Mouse (Mus musculus) testis, adult 2 months (tissue): ENCODE measurements at regions not wholly inside any gene's neighbourhood (a gene's known extent, or its start where the extent isn't known, plus 50 kb on each side); places are given as distances from the start of the nearest gene placed in this dataset.

Source experiments
- H3K27ac ChIP-seq: fragments of 200-500 bp; 2 replicates; pipeline ENCODE4 v1.5.1; 2012; ENCODE audit warnings: low read depth, low read length; ENCODE audit not compliant: control insufficient read depth, insufficient read depth
- H3K27me3 ChIP-seq: fragments of 200-500 bp; 2 replicates; pipeline ENCODE4 v1.6.1; 2012; ENCODE audit warnings: mild to moderate bottlenecking, low read length, moderate library complexity; ENCODE audit not compliant: control insufficient read depth, insufficient read depth
- H3K36me3 ChIP-seq: fragments of 200-500 bp; 2 replicates; pipeline ENCODE4 v1.6.1; 2012; ENCODE audit warnings: mild to moderate bottlenecking, low read length; ENCODE audit not compliant: control insufficient read depth, insufficient read depth
- H3K4me1 ChIP-seq: fragments of 200-500 bp; 2 replicates; pipeline ENCODE4 v1.6.1; 2012; ENCODE audit warnings: low read length; ENCODE audit not compliant: control insufficient read depth, insufficient read depth
- H3K4me3 ChIP-seq: fragments of 200-500 bp; 2 replicates; pipeline ENCODE4 v1.5.1; 2012; ENCODE audit warnings: low read depth, mild to moderate bottlenecking, low read length, moderate library complexity, mixed read lengths; ENCODE audit not compliant: control insufficient read depth
- CTCF ChIP-seq: fragments of 200-500 bp; IDR thresholded peaks from 2 replicates; pipeline ENCODE4 v1.5.1; 2012; ENCODE audit warnings: low read depth, mild to moderate bottlenecking, inconsistent platforms, low read length, moderate library complexity; ENCODE audit not compliant: control insufficient read depth, insufficient read depth, insufficient replicate concordance
- POLR2A ChIP-seq: fragments of 200-500 bp; IDR thresholded peaks from 2 replicates; pipeline ENCODE4 v1.6.1; 2012; ENCODE audit warnings: low read depth, mild to moderate bottlenecking, inconsistent platforms, low read length, moderate library complexity; ENCODE audit not compliant: control insufficient read depth

DNA sequence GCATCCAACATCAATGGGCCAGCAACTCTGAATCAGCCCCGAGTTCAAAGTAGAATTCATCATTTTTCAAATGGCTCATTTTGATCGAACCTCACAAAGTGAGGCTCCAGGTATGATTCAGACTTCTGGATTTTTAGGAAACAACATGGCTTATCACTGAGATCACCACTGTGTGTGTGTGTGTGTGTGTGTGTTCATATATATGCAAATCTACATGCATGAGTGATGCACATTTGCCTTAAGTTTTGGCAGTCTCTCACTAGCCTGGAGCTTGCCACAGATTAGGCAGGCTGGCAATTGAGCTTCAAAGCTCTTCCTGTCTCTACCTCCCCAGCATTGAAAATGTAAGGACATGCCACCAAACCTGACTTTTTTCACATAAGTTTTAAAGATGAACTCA is 195.1 kb upstream of the Mindy3 start:
- Histone ChIP-seq H3K27ac (no peak overlapping the region), H3K27me3 (no peaks in the 10 kb centered on the region), H3K4me1 (no peaks in the 10 kb centered on the region), H3K4me3 (no peak overlapping the region), H3K36me3 (no peaks in the 10 kb centered on the region)
- TF ChIP-seq POLR2A (no peak), CTCF (no peak)

GRCm38 (mm10) chr2:12613858-12614257 is 194.6 kb upstream of the Mindy3 start:
- Histone ChIP-seq H3K27me3 (no peaks in the 10 kb centered on the region), H3K4me1 (no peaks in the 10 kb centered on the region), H3K4me3 (no peak overlapping the region), H3K27ac (no peak overlapping the region), H3K36me3 (no peaks in the 10 kb centered on the region)
- TF ChIP-seq CTCF = no peak
- no peak for TF ChIP-seq POLR2A

GRCm38 (mm10) chr2:12582566-12582965 is 163.3 kb upstream of the Mindy3 start:
- no peak overlapping the region for H3K27ac ChIP-seq
- H3K4me1 ChIP-seq = no peaks in the 10 kb centered on the region
- H3K36me3 ChIP-seq = no peaks in the 10 kb centered on the region
- TF ChIP-seq CTCF (no peak), POLR2A (no peak)
- no peak overlapping the region for H3K4me3 ChIP-seq
- no peaks in the 10 kb centered on the region for H3K27me3 ChIP-seq

GRCm38 (mm10) chr2:12557736-12558135 is 138.5 kb upstream of the Mindy3 start:
- Histone ChIP-seq H3K27ac (no peak overlapping the region), H3K36me3 (no peaks in the 10 kb centered on the region), H3K4me1 (no peaks in the 10 kb centered on the region), H3K4me3 (no peak overlapping the region), H3K27me3 (no peaks in the 10 kb centered on the region)
- TF ChIP-seq POLR2A = no peak
- no peak for TF ChIP-seq CTCF

GRCm38 (mm10) chr2:12522411-12522810 is 103.1 kb upstream of the Mindy3 start:
- Histone ChIP-seq H3K4me1 (no peaks in the 10 kb centered on the region), H3K27me3 (no peaks in the 10 kb centered on the region), H3K36me3 (no peaks in the 10 kb centered on the region), H3K4me3 (no peak overlapping the region), H3K27ac (no peak overlapping the region)
- TF ChIP-seq CTCF = no peak
- TF ChIP-seq POLR2A = no peak

DNA sequence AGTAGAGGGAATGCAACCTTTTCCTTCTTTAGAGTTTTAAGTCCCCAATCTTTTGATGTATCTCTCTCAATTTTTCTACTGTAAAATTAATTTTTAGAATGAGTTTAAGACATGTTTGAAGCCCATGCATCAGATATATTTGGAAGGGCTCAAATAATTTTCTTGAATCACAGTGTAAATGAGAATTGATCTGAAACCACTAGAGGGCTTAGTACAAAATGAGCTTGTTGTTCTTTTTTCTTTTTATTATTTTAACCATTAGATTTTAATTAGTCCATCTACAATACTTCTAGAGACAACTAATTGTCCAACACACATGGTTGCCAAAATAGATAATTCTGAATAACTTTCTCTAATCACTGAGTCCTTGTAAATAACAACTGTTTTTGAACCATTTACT is 102.5 kb upstream of the Mindy3 start:
- no peaks in the 10 kb centered on the region for H3K36me3 ChIP-seq
- H3K27me3 ChIP-seq = no peaks in the 10 kb centered on the region
- H3K4me3 ChIP-seq = no peak overlapping the region
- TF ChIP-seq CTCF (no peak), POLR2A (no peak)
- H3K4me1 ChIP-seq = no peaks in the 10 kb centered on the region
- H3K27ac ChIP-seq = no peak overlapping the region

DNA sequence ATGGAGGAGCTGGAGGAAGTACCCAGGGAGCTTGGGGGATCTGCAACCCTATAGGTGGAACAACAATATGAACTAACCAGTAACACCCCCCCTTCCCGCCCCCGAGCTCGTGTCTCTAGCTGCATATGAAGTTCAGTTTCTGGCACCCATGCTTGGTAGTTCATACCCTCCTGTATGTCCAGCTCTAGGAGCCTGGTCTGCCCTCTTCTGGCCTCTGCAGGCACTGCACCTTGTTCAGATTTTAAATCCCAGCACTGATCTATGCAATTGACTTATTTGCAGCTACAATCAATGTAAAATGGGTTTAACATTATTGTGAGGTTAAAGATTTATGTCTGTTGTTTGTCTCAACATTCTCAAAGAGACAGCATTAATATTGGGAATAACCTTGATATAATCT is 73.1 kb upstream of the Mindy3 start:
- H3K36me3 ChIP-seq = no peaks in the 10 kb centered on the region
- H3K4me1 ChIP-seq = no peaks in the 10 kb centered on the region
- no peaks in the 10 kb centered on the region for H3K27me3 ChIP-seq
- H3K27ac ChIP-seq = no peak overlapping the region
- TF ChIP-seq CTCF (peak; percentile 61; the same call in 1 of the 2 replicates), POLR2A (no peak)
- H3K4me3 ChIP-seq = no peak overlapping the region
